Mouse (Mus musculus) hindbrain, embryonic 10.5 days (tissue): Measurements from ENCODE around the gene Bcl2l15. TPM values are rescaled to one million over a fixed set of nuclear protein-coding genes. Genes with fewer than 3 reads are reported as not detected.
"Not testable (repeated sequence)": the region's sequence is repeated elsewhere in the genome, so short reads cannot be mapped to it uniquely, and the experiment has no call there.

Experiments
- DNase-seq: peaks from one replicate; pipeline ENCODE4 v3.0.0-alpha.2; 2017; ENCODE audit warnings: low spot score
- H3K27ac ChIP-seq: fragments of 300-500 bp; sonication (generic); 2 replicates; pipeline ENCODE4 v1.5.1; 2016; ENCODE audit warnings: mild to moderate bottlenecking, moderate library complexity
- H3K27me3 ChIP-seq: fragments of 300-500 bp; sonication (generic); 2 replicates; pipeline ENCODE4 v1.6.1; 2016; ENCODE audit warnings: mild to moderate bottlenecking; ENCODE audit not compliant: poor library complexity, insufficient read depth, severe bottlenecking
- H3K36me3 ChIP-seq: fragments of 300-500 bp; sonication (generic); 2 replicates; pipeline ENCODE4 v1.6.1; 2016; ENCODE audit warnings: mild to moderate bottlenecking, moderate library complexity
- H3K4me1 ChIP-seq: fragments of 300-500 bp; sonication (generic); replicated peaks from 2 replicates; pipeline ENCODE4 v1.6.1; 2016; ENCODE audit warnings: mild to moderate bottlenecking
- H3K4me3 ChIP-seq: fragments of 300-500 bp; sonication (generic); 2 replicates; pipeline ENCODE4 v1.5.1; 2016; ENCODE audit warnings: mild to moderate bottlenecking, moderate library complexity
- H3K9me3 ChIP-seq: fragments of 300-500 bp; sonication (generic); 2 replicates; pipeline ENCODE4 v1.6.1; 2016; ENCODE audit warnings: mild to moderate bottlenecking, moderate library complexity
- WGBS: fragments of 180-500 bp; shearing (Covaris S2); methylation state at CpG from one replicate; pipeline ENCODE4 v1.1.7; 2016; 5-methylcytosine and 5-hydroxymethylcytosine counted together
- polyA plus RNA-seq: library from polyadenylated mRNA; unstranded; fragments of >200 nt; fragmentation: Nextera tagmentation; extraction: Ambion mirVana; gene quantifications from 2 replicates; pipeline ENCODE4 v1.2.1, GENCODE M21; 2016

Gene Bcl2l15
- 0.21 TPM in 1 of 2 replicates, not detected in the other for polyA plus RNA-seq

GRCm38 (mm10) chr3:103832426-103832825, at the start of gene Bcl2l15:
Gene Bcl2l15, plus strand, starts transcription at chr3:103832601.
- no peak within 1 kb of the TSS for H3K27ac ChIP-seq
- no peaks in the 10 kb centered on the region for H3K4me1 ChIP-seq
- no peak within 1 kb of the TSS for H3K4me3 ChIP-seq
- H3K27me3 ChIP-seq, result no peaks in the 10 kb centered on the region
- no peak for DNase-seq
- no peaks in the 10 kb centered on the region for H3K36me3 ChIP-seq
- H3K9me3 ChIP-seq, result no peaks in the 10 kb centered on the region

GRCm38 (mm10) chr3:103782844-103783609, 49.4 kb upstream of the Bcl2l15 start:
- Histone ChIP-seq H3K27ac (no peak overlapping the region), H3K9me3 (no peaks in the 10 kb centered on the region), H3K4me3 (no peak overlapping the region), H3K27me3 (no peaks in the 10 kb centered on the region), H3K36me3 (peaks cover 3% of the 10 kb centered on the region), H3K4me1 (no peaks in the 10 kb centered on the region)
- no peak for DNase-seq
- WGBS, result 87% methylated on average over 4 of the region's 4 CpGs

GRCm38 (mm10) chr3:103787225-103787624, 45.2 kb upstream of the Bcl2l15 start:
- WGBS, result 67% methylated on average over 7 of the region's 7 CpGs

GRCm38 (mm10) chr3:103789096-103789495, 43.3 kb upstream of the Bcl2l15 start:
- 87% methylated on average over 7 of the region's 7 CpGs for WGBS

More at GRCm38 (mm10) chr3:103787225-103787624, 45.2 kb upstream of the Bcl2l15 start:
- no peaks in the 10 kb centered on the region for H3K9me3 ChIP-seq
- no peak overlapping the region for H3K4me3 ChIP-seq
- H3K27me3 ChIP-seq, result no peaks in the 10 kb centered on the region
- H3K36me3 ChIP-seq, result no peaks in the 10 kb centered on the region
- no peak for DNase-seq
- H3K27ac ChIP-seq, result no peak overlapping the region
- H3K4me1 ChIP-seq, result peaks cover 23% of the 10 kb centered on the region

GRCm38 (mm10) chr3:103789891-103790345, 42.5 kb upstream of the Bcl2l15 start:
- H3K36me3 ChIP-seq, result no peaks in the 10 kb centered on the region
- H3K27ac ChIP-seq, result peak overlapping the region; percentile 98
- DNase-seq, result peak; percentile 43
- H3K4me1 ChIP-seq, result peaks cover 23% of the 10 kb centered on the region
- H3K9me3 ChIP-seq, result no peaks in the 10 kb centered on the region
- WGBS, result 3% methylated on average over 14 of the region's 14 CpGs
- H3K4me3 ChIP-seq, result peak overlapping the region; percentile 94
- no peaks in the 10 kb centered on the region for H3K27me3 ChIP-seq

More at GRCm38 (mm10) chr3:103789096-103789495, 43.3 kb upstream of the Bcl2l15 start:
- no peak for DNase-seq
- H3K9me3 ChIP-seq, result no peaks in the 10 kb centered on the region
- H3K36me3 ChIP-seq, result no peaks in the 10 kb centered on the region
- H3K4me3 ChIP-seq, result peak overlapping the region; percentile 94; the same call in 1 of the 2 replicates
- H3K4me1 ChIP-seq, result peaks cover 23% of the 10 kb centered on the region
- no peaks in the 10 kb centered on the region for H3K27me3 ChIP-seq
- no peak overlapping the region for H3K27ac ChIP-seq

- no peak for DNase-seq
- Histone ChIP-seq H3K4me3 (peak overlapping the region; percentile 94), H3K36me3 (no peaks in the 10 kb centered on the region)
Measured at GRCm38 (mm10) chr3:103790346-103791145, 41.9 kb upstream of the Bcl2l15 start.

GRCm38 (mm10) chr3:103791230-103792110, 40.9 kb upstream of the Bcl2l15 start, which contains the start of gene Hipk1:
Gene Hipk1, minus strand, starts transcription at chr3:103791563.
- Histone ChIP-seq H3K27me3 (no peaks in the 10 kb centered on the region), H3K4me1 (peaks cover 23% of the 10 kb centered on the region), H3K4me3 (peak within 1 kb of the TSS; percentile 94), H3K27ac (peak within 1 kb of the TSS; percentile 98), H3K36me3 (no peaks in the 10 kb centered on the region), H3K9me3 (no peaks in the 10 kb centered on the region)
- 11% methylated on average over 49 of the region's 49 CpGs for WGBS
- peak; percentile 93 for DNase-seq

More at GRCm38 (mm10) chr3:103790346-103791145, 41.9 kb upstream of the Bcl2l15 start:
- H3K27me3 ChIP-seq, result no peaks in the 10 kb centered on the region
- H3K27ac ChIP-seq, result peak overlapping the region; percentile 98
- H3K9me3 ChIP-seq, result no peaks in the 10 kb centered on the region
- H3K4me1 ChIP-seq, result peaks cover 23% of the 10 kb centered on the region
- WGBS, result under 1% methylated on average over 61 of the region's 61 CpGs

GRCm38 (mm10) chr3:103792111-103792406, 40.3 kb upstream of the Bcl2l15 start:
- H3K36me3 ChIP-seq, H3K9me3 ChIP-seq, H3K27me3 ChIP-seq, DNase-seq: not testable (repeated sequence)
- Histone ChIP-seq H3K27ac (0 out of 2 replicates have a peak overlapping the region, but pooled peaks have one; percentile 98), H3K4me1 (peaks cover 23% of the 10 kb centered on the region), H3K4me3 (peak overlapping the region; percentile 94)
- 81% methylated on average over 5 of the region's 5 CpGs for WGBS

GRCm38 (mm10) chr3:103792566-103792965, 39.8 kb upstream of the Bcl2l15 start:
- DNase-seq, result no peak
- Histone ChIP-seq H3K36me3 (no peaks in the 10 kb centered on the region), H3K27me3 (no peaks in the 10 kb centered on the region), H3K4me1 (peaks cover 23% of the 10 kb centered on the region), H3K4me3 (no peak overlapping the region), H3K27ac (no peak overlapping the region), H3K9me3 (no peaks in the 10 kb centered on the region)
- 80% methylated on average over 1 of the region's 1 CpGs for WGBS

- Histone ChIP-seq H3K9me3 (no peaks in the 10 kb centered on the region), H3K4me3 (no peak overlapping the region)
- 63% methylated on average over 2 of the region's 2 CpGs for whole genome bisulfite sequencing
Measured at GRCm38 (mm10) chr3:103796389-103796788, 36.0 kb upstream of the Bcl2l15 start.

GRCm38 (mm10) chr3:103799507-103799906, 32.9 kb upstream of the Bcl2l15 start:
- 82% methylated on average over 2 of the region's 2 CpGs for WGBS
- no peaks in the 10 kb centered on the region for H3K9me3 ChIP-seq
- H3K27me3 ChIP-seq, result no peaks in the 10 kb centered on the region
- H3K4me1 ChIP-seq, result peaks cover 4% of the 10 kb centered on the region; the same call in 1 of the 2 replicates
- H3K36me3 ChIP-seq, result peaks cover 38% of the 10 kb centered on the region
- no peak for DNase-seq
- no peak overlapping the region for H3K4me3 ChIP-seq
- H3K27ac ChIP-seq, result no peak overlapping the region

More at GRCm38 (mm10) chr3:103796389-103796788, 36.0 kb upstream of the Bcl2l15 start:
- H3K27ac ChIP-seq, result no peak overlapping the region
- H3K27me3 ChIP-seq, result no peaks in the 10 kb centered on the region
- DNase-seq, result no peak
- H3K4me1 ChIP-seq, result peaks cover 6% of the 10 kb centered on the region
- H3K36me3 ChIP-seq, result peaks cover 7% of the 10 kb centered on the region; the same call in 1 of the 2 replicates
